Mouse (Mus musculus): ENCODE measurements at regions not wholly inside any gene's neighbourhood (a gene's known extent, or its start where the extent isn't known, plus 50 kb on each side); places are given as distances from the start of the nearest gene placed in this dataset.

GRCm38 (mm10) chr9:111746151-111746550, 56.0 kb upstream of the Stac start:
- no peak for TF ChIP-seq CTCF (IDR thresholded peaks at IDR 0.05; ENCODE audit: low read depth)
- no peak for TF ChIP-seq EP300 (IDR thresholded peaks at IDR 0.05; ENCODE audit: low read depth)
- ATAC-seq (no peak), DNase-seq (no peak)
- Histone ChIP-seq H3K27me3 (ENCODE audit: insufficient read depth, low read length) (no peaks in the 10 kb centered on the region), H3K36me3 (replicated peaks; ENCODE audit: insufficient read depth, low read length) (no peaks in the 10 kb centered on the region), H3K4me3 (ENCODE audit: low read depth, low read length) (no peak overlapping the region), H3K4me2 (ENCODE audit: low read depth, low read length) (no peak overlapping the region), H3K9ac (replicated peaks) (no peak overlapping the region), H3K9me3 (ENCODE audit: low read length) (no peaks in the 10 kb centered on the region), H3K4me1 (ENCODE audit: insufficient read depth) (no peaks in the 10 kb centered on the region), H3K27ac (ENCODE audit: low read depth) (no peak overlapping the region)
- WGBS (ENCODE audit: insufficient replicate concordance), result 70% methylated on average over 6 of the region's 6 CpGs

- no peak overlapping the region for H3K9ac ChIP-seq (replicated peaks)
- TF ChIP-seq CTCF (IDR thresholded peaks at IDR 0.05; ENCODE audit: low read depth) (no peak), EP300 (IDR thresholded peaks at IDR 0.05; ENCODE audit: low read depth) (no peak)
- no peaks in the 10 kb centered on the region for H3K27me3 ChIP-seq (ENCODE audit: insufficient read depth, low read length)
- no peak for ATAC-seq
- WGBS (ENCODE audit: insufficient replicate concordance), result 53% methylated on average over 3 of the region's 3 CpGs
- no peak for DNase-seq
- H3K4me3 ChIP-seq (ENCODE audit: low read depth, low read length), result no peak overlapping the region
- no peak overlapping the region for H3K27ac ChIP-seq (ENCODE audit: low read depth)
- H3K4me1 ChIP-seq (ENCODE audit: insufficient read depth), result peaks cover 3% of the 10 kb centered on the region
- H3K9me3 ChIP-seq (ENCODE audit: low read length), result no peaks in the 10 kb centered on the region
- no peaks in the 10 kb centered on the region for H3K36me3 ChIP-seq (replicated peaks; ENCODE audit: insufficient read depth, low read length)
- no peak overlapping the region for H3K4me2 ChIP-seq (ENCODE audit: low read depth, low read length)
These were observed 55.1 kb upstream of the Stac start for GRCm38 (mm10) chr9:111745206-111745605.

All from liver, postnatal 0 days (tissue).